Mouse (Mus musculus) liver, embryonic 13.5 days (tissue): ENCODE measurements around the gene Tceal3. TPM values are rescaled to one million over a fixed set of nuclear protein-coding genes. Genes with fewer than 3 reads are reported as not detected.
"Not testable (repeated sequence)": the region's sequence is repeated elsewhere in the genome, so short reads cannot be mapped to it uniquely, and the experiment has no call there.

ENCODE experiments used
- ATAC-seq: fragments of 200-750 bp; cut with Nextera tagmentation; 2 replicates; pipeline ENCODE4 v1.8.0; 2017; ENCODE audit warnings: low read depth, mild to moderate bottlenecking, moderate number of reproducible peaks, moderate library complexity
- DNase-seq: peaks from one replicate; pipeline ENCODE4 v3.0.0; 2022
- H3K27ac ChIP-seq: fragments of 300-500 bp; sonication (generic); 2 replicates; pipeline ENCODE4 v1.5.1; 2015; ENCODE audit warnings: moderate library complexity, mild to moderate bottlenecking, inconsistent platforms
- H3K27me3 ChIP-seq: fragments of 300-500 bp; sonication (generic); 2 replicates; pipeline ENCODE4 v1.6.1; 2015; ENCODE audit warnings: mild to moderate bottlenecking, inconsistent platforms
- H3K36me3 ChIP-seq: fragments of 300-500 bp; sonication (generic); 2 replicates; pipeline ENCODE4 v1.6.1; 2015; ENCODE audit warnings: mild to moderate bottlenecking, inconsistent platforms
- H3K4me1 ChIP-seq: fragments of 300-500 bp; sonication (generic); replicated peaks from 2 replicates; pipeline ENCODE4 v1.6.1; 2015; ENCODE audit warnings: inconsistent platforms
- H3K4me2 ChIP-seq: fragments of 300-500 bp; sonication (generic); 2 replicates; pipeline ENCODE4 v1.6.1; 2015; ENCODE audit warnings: inconsistent platforms, mild to moderate bottlenecking, moderate library complexity
- H3K4me3 ChIP-seq: fragments of 300-500 bp; sonication (generic); replicated peaks from 2 replicates; pipeline ENCODE4 v1.5.1; 2015; ENCODE audit warnings: mild to moderate bottlenecking, inconsistent platforms
- H3K9ac ChIP-seq: fragments of 300-500 bp; sonication (generic); 2 replicates; pipeline ENCODE4 v1.6.1; 2015; ENCODE audit warnings: mild to moderate bottlenecking, inconsistent platforms
- H3K9me3 ChIP-seq: fragments of 300-500 bp; sonication (generic); replicated peaks from 2 replicates; pipeline ENCODE4 v1.6.1; 2016; ENCODE audit warnings: inconsistent platforms
- WGBS: fragments of 180-500 bp; shearing (Covaris S2); methylation state at CpG from one replicate; pipeline ENCODE4 v1.1.7; 2015; ENCODE audit not compliant: insufficient replicate concordance; 5-methylcytosine and 5-hydroxymethylcytosine counted together
- polyA plus RNA-seq: library from polyadenylated mRNA; unstranded; fragments of >200 nt; fragmentation: Nextera tagmentation; extraction: Ambion mirVana; gene quantifications from 2 replicates; pipeline ENCODE4 v1.2.1, GENCODE M21; 2015

Tceal3 gene
- polyA plus RNA-seq = 0.53 and 0.74 TPM in 2 replicates

GRCm38 (mm10) chrX:136590199-136590896, at the start of gene Tceal3:
Gene Tceal3, plus strand, starts transcription at chrX:136590842.
- Histone ChIP-seq H3K27me3 (no peaks in the 10 kb centered on the region), H3K27ac (no peak within 1 kb of the TSS), H3K4me1 (no peaks in the 10 kb centered on the region), H3K9me3 (no peaks in the 10 kb centered on the region), H3K4me3 (no peak within 1 kb of the TSS), H3K36me3 (no peaks in the 10 kb centered on the region), H3K4me2 (no peak within 1 kb of the TSS), H3K9ac (no peak within 1 kb of the TSS)
- no peak for DNase-seq
- no peak for ATAC-seq
- 37% methylated on average over 12 of the region's 12 CpGs for WGBS

GRCm38 (mm10) chrX:136543956-136544355, 46.7 kb upstream of the Tceal3 start, which contains the start of gene Kir3dl2:
Gene Kir3dl2, minus strand, starts transcription at chrX:136544056.
- H3K27ac ChIP-seq, H3K4me3 ChIP-seq, H3K27me3 ChIP-seq, DNase-seq, H3K4me1 ChIP-seq, H3K9ac ChIP-seq, ATAC-seq, H3K36me3 ChIP-seq, H3K4me2 ChIP-seq, H3K9me3 ChIP-seq: not testable (repeated sequence)
- WGBS = 48% methylated on average over 1 of the region's 1 CpGs

GRCm38 (mm10) chrX:136569094-136569493, 21.5 kb upstream of the Tceal3 start:
- not testable (repeated sequence) for H3K4me3 ChIP-seq, ATAC-seq, H3K36me3 ChIP-seq, H3K27me3 ChIP-seq, H3K27ac ChIP-seq, H3K9me3 ChIP-seq, H3K4me2 ChIP-seq, DNase-seq, H3K9ac ChIP-seq, H3K4me1 ChIP-seq
- 76% methylated on average over 9 of the region's 9 CpGs for WGBS

GRCm38 (mm10) chrX:136584617-136585016, 6.0 kb upstream of the Tceal3 start:
- Histone ChIP-seq H3K27me3 (no peaks in the 10 kb centered on the region), H3K9ac (no peak overlapping the region), H3K9me3 (no peaks in the 10 kb centered on the region), H3K4me2 (no peak overlapping the region), H3K4me1 (no peaks in the 10 kb centered on the region), H3K4me3 (no peak overlapping the region), H3K27ac (no peak overlapping the region), H3K36me3 (no peaks in the 10 kb centered on the region)
- ATAC-seq (no peak), DNase-seq (no peak)
- WGBS = 67% methylated on average over 1 of the region's 1 CpGs

GRCm38 (mm10) chrX:136590897-136591257, 235 bp downstream of the Tceal3 start:
- Histone ChIP-seq H3K27me3 (no peaks in the 10 kb centered on the region), H3K27ac (no peak overlapping the region), H3K9ac (no peak overlapping the region), H3K4me3 (no peak overlapping the region), H3K9me3 (no peaks in the 10 kb centered on the region), H3K4me1 (no peaks in the 10 kb centered on the region), H3K36me3 (no peaks in the 10 kb centered on the region), H3K4me2 (no peak overlapping the region)
- DNase-seq (no peak), ATAC-seq (no peak)
- 34% methylated on average over 2 of the region's 2 CpGs for WGBS

GRCm38 (mm10) chrX:136599416-136599815, 8.8 kb downstream of the Tceal3 start:
- H3K27ac ChIP-seq = no peak overlapping the region
- H3K4me2 ChIP-seq = no peak overlapping the region
- H3K36me3 ChIP-seq = no peaks in the 10 kb centered on the region
- H3K27me3 ChIP-seq = no peaks in the 10 kb centered on the region
- H3K9me3 ChIP-seq = no peaks in the 10 kb centered on the region
- no peak for DNase-seq
- WGBS = 8% methylated on average over 3 of the region's 3 CpGs
- no peak overlapping the region for H3K9ac ChIP-seq
- no peak for ATAC-seq
- no peak overlapping the region for H3K4me3 ChIP-seq
- H3K4me1 ChIP-seq = no peaks in the 10 kb centered on the region

- Histone ChIP-seq H3K27me3 (no peaks in the 10 kb centered on the region), H3K9me3 (no peaks in the 10 kb centered on the region), H3K27ac (no peak overlapping the region), H3K36me3 (no peaks in the 10 kb centered on the region), H3K9ac (no peak overlapping the region), H3K4me2 (no peak overlapping the region), H3K4me3 (no peak overlapping the region), H3K4me1 (no peaks in the 10 kb centered on the region)
- ATAC-seq (no peak), DNase-seq (no peak)
- 65% methylated on average over 4 of the region's 4 CpGs for whole genome bisulfite sequencing
Measured at GRCm38 (mm10) chrX:136606951-136607350, 16.3 kb downstream of the Tceal3 start.

GRCm38 (mm10) chrX:136607395-136607794, 16.8 kb downstream of the Tceal3 start:
- H3K4me1 ChIP-seq = no peaks in the 10 kb centered on the region
- DNase-seq (no peak), ATAC-seq (no peak)
- no peak overlapping the region for H3K4me3 ChIP-seq
- no peak overlapping the region for H3K9ac ChIP-seq
- H3K27me3 ChIP-seq = no peaks in the 10 kb centered on the region
- no peak overlapping the region for H3K27ac ChIP-seq
- H3K4me2 ChIP-seq = no peak overlapping the region
- 82% methylated on average over 3 of the region's 3 CpGs for WGBS
- no peaks in the 10 kb centered on the region for H3K36me3 ChIP-seq
- H3K9me3 ChIP-seq = no peaks in the 10 kb centered on the region

- no peaks in the 10 kb centered on the region for H3K27me3 ChIP-seq
- no peak overlapping the region for H3K4me2 ChIP-seq
- no peak overlapping the region for H3K4me3 ChIP-seq
- no peaks in the 10 kb centered on the region for H3K9me3 ChIP-seq
- no peak overlapping the region for H3K27ac ChIP-seq
- no peaks in the 10 kb centered on the region for H3K4me1 ChIP-seq
- DNase-seq (no peak), ATAC-seq (no peak)
- H3K9ac ChIP-seq = no peak overlapping the region
- 47% methylated on average over 3 of the region's 3 CpGs for WGBS
- H3K36me3 ChIP-seq = no peaks in the 10 kb centered on the region
Measured at GRCm38 (mm10) chrX:136611346-136611745, 20.7 kb downstream of the Tceal3 start.

GRCm38 (mm10) chrX:136615889-136616288, 25.2 kb downstream of the Tceal3 start:
- H3K9me3 ChIP-seq, H3K36me3 ChIP-seq, H3K4me3 ChIP-seq, DNase-seq, H3K4me2 ChIP-seq, H3K27ac ChIP-seq, H3K27me3 ChIP-seq, ATAC-seq, H3K4me1 ChIP-seq, H3K9ac ChIP-seq: not testable (repeated sequence)
- WGBS = 11% methylated on average over 3 of the region's 3 CpGs

- Histone ChIP-seq H3K27me3 (no peaks in the 10 kb centered on the region), H3K36me3 (no peaks in the 10 kb centered on the region), H3K4me3 (no peak overlapping the region), H3K4me2 (no peak overlapping the region), H3K9ac (no peak overlapping the region), H3K9me3 (no peaks in the 10 kb centered on the region), H3K4me1 (0 out of 2 replicates have a peak, but pooled peaks cover 5% of the 10 kb centered on the region), H3K27ac (no peak overlapping the region)
- 34% methylated on average over 9 of the region's 9 CpGs for WGBS
- DNase-seq (peak; percentile 2), ATAC-seq (no peak)
Measured at GRCm38 (mm10) chrX:136624905-136625569, 34.4 kb downstream of the Tceal3 start.

GRCm38 (mm10) chrX:136625959-136626358, 35.3 kb downstream of the Tceal3 start:
- H3K4me3 ChIP-seq = no peak overlapping the region
- no peaks in the 10 kb centered on the region for H3K9me3 ChIP-seq
- no peak overlapping the region for H3K27ac ChIP-seq
- H3K4me2 ChIP-seq = 0 out of 2 replicates have a peak overlapping the region, but pooled peaks have one; percentile 6
- no peak overlapping the region for H3K9ac ChIP-seq
- H3K36me3 ChIP-seq = no peaks in the 10 kb centered on the region
- DNase-seq (peak; percentile 1), ATAC-seq (peak; percentile 83)
- 50% methylated on average over 4 of the region's 4 CpGs for WGBS
- H3K4me1 ChIP-seq = 0 out of 2 replicates have a peak, but pooled peaks cover 5% of the 10 kb centered on the region
- no peaks in the 10 kb centered on the region for H3K27me3 ChIP-seq
